Mouse (Mus musculus) hematopoietic multipotent progenitor cell, adult 10-12 weeks (in vitro differentiated cells): ENCODE measurements around the gene Zfyve26. TPM values are rescaled to one million over a fixed set of nuclear protein-coding genes. Genes with fewer than 3 reads are reported as not detected.

Experiments
- polyA plus RNA-seq: library from polyadenylated mRNA; stranded (reverse); fragments of >175 nt; gene quantifications from 2 replicates; pipeline ENCODE4 v1.2.3, GENCODE M21; 2012; ENCODE audit warnings: low replicate concordance

The Zfyve26 gene
- 6.4 and 14.6 TPM in 2 replicates for polyA plus RNA-seq

DNA sequence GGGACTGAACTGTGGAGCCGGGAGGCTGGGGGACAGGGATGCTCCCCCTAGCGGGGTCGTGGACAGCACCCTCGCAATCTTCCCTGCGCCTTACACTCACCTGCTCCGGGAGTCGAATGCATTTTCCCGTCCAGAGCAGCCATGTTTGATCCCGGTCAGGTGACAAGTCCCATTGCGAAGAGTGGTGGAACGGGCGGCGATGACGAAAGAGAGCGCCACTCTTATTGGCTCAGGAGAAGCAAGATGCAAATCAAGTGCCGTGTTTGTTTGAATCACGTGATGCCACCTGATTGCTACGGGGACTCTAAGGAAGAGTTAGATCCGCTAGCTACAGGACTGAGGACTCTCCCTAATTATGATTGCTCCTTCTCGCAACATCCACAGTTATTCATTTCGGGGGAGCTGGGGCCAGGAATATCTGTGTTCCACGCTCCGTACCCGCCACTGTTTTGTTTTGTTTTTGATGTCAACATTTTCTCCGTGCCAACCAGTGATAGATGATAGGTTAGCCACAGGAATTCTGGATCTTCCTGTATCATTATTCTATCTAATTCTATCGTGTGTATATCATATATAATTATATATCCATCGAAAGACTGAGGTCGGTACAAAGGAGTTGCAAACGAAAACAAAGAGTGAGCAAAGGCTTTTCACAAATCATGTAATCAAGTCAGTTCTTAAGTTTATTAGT, at the start of gene Zfyve26:
Gene Zfyve26 (minus strand): TSS at position 179 of the 691 bp plus-strand sequence.

DNA sequence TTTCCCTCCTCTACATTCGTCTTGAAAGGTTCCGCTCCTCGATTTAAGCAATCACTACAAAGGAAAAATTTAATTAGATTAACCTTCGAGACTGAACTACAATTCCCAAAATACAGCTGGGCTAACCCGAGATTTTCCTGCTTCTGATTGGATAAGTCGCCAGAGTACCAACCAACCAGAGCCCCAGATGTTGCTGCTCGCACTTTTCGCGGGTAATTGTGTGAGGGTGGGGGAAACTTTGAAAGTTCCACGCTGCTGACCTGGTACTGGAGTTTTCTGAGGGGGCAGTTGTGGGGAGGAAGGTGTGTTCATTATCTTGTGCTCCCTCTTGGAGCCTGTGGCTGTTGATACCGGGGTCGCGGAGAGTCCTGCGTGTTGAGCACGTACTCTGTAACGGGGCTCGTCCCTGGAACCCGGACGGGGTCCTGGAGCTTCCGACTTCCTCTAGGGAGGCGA, 1.0 kb upstream of the Zfyve26 start, which contains the start of gene Rad51b:
Gene Rad51b (plus strand): TSS at position 162 of the 456 bp plus-strand sequence.

DNA sequence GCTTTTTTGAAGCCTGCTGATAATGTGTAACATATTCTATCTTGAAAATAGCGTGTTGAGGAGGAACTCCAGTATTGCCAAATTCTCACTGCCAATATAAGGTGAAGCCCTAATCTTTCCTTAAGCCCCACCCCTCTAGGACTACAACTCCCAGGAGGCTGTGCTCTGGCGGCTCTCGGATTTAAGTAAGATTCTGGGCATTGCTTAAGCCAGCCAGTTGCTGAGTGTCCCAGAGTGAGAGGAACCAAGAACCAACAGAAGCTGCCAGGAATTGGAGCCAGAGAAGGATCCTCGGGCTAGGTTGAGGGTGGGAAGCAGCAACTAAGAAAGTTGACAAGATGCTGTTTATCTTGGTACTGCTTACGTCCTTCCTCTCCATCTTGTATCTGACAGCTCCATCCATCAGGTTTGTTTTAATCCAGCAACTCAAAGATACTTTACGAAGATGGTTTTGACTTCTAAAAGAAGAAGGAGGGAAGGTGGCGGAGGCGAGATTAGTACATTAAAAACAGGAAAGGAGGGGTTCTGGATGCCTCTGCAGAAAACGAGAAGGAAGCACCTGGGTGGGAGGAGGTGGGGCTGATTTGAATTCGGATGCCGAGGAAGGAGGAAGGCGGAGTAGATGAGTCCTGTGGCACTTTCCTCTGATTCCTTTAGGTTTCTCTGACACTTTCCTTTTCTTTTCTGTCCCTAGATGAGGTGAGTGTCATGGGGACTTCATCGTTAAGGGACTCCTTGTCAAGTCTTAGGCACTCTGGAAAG, 87.2 kb downstream of the Zfyve26 start, which contains the start of gene Rdh12:
Gene Rdh12 (plus strand): TSS at position 212 of the 762 bp plus-strand sequence.

DNA sequence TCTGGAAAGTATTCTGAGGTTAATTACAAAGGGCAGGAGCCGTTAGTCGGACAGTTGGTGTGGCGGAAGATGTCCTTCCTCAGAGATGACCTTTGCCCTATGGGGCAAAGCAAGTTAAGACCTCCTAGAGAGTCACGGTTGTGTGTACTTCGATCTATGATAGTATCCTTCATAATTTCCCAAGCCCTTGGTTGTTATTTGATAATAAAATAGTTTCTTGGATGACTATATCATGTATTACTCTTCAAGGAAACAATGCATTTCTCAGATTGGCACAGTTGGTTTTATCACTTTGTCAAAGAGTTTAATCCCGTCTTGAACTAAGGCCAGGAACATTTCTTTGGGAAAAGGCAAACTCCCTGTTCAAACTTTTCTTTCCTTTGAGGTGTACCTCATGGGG, 103.9 kb downstream of the Zfyve26 start, which contains the start of gene Rdh11:
Gene Rdh11 (minus strand): TSS at position 101 of the 400 bp plus-strand sequence.

Other genes with a start within 250 kb of the Zfyve26 start
- 6.6 and 11.3 TPM in 2 replicates for gene Pigh, start 206.7 kb downstream of the Zfyve26 start, polyA plus RNA-seq
- 0.93 and 1.2 TPM in 2 replicates for gene Arg2, start 165.5 kb downstream of the Zfyve26 start, polyA plus RNA-seq
- 49.4 and 75.2 TPM in 2 replicates for gene Vti1b, start 123.6 kb downstream of the Zfyve26 start, polyA plus RNA-seq
- gene Rdh11, start 104.0 kb downstream of the Zfyve26 start, polyA plus RNA-seq: 0.80 and 1.4 TPM in 2 replicates
- 1.4 and 3.5 TPM in 2 replicates for gene Rdh12, start 87.4 kb downstream of the Zfyve26 start, polyA plus RNA-seq
- gene Rad51b, start 978 bp upstream of the Zfyve26 start, polyA plus RNA-seq: 0.08 and 0.10 TPM in 2 replicates